Mouse (Mus musculus) gastrocnemius, adult 18-20 months (tissue): ENCODE results near the gene Syt3. TPM values are rescaled to one million over a fixed set of nuclear protein-coding genes. Genes with fewer than 3 reads are reported as not detected.

Experiments used
- DNase-seq: peaks from one replicate; pipeline ENCODE4 v3.0.0; 2021; ENCODE audit warnings: low spot score
- total RNA-seq, 2 experiments: library from RNA; stranded (reverse); gene quantifications; 2 replicates each; pipeline ENCODE4 v1.2.3; 2021

The Syt3 gene
- total RNA-seq, 2 experiments from 2014 or later, result 3.4 to 4.8 TPM

GRCm38 (mm10) chr7:44405346-44406014 is 21.6 kb downstream of the Syt3 start:
- peak; percentile 86 for DNase-seq

- no peak for DNase-seq
These were observed 22.1 kb downstream of the Syt3 start for GRCm38 (mm10) chr7:44406015-44406355.

GRCm38 (mm10) chr7:44411144-44411543 is 27.2 kb downstream of the Syt3 start:
- DNase-seq, result no peak

- DNase-seq, result no peak
These were observed 29.4 kb downstream of the Syt3 start for GRCm38 (mm10) chr7:44413307-44413706.

GRCm38 (mm10) chr7:44427666-44428065 is 43.8 kb downstream of the Syt3 start:
- DNase-seq, result no peak

- no peak for DNase-seq
These were observed 44.5 kb downstream of the Syt3 start for GRCm38 (mm10) chr7:44428171-44428950.

- DNase-seq, result no peak
These were observed 45.1 kb downstream of the Syt3 start, which contains the start of gene Lrrc4b for GRCm38 (mm10) chr7:44428968-44429521. Gene Lrrc4b, plus strand, starts transcription at chr7:44429018.

GRCm38 (mm10) chr7:44429534-44430488 is 45.9 kb downstream of the Syt3 start:
- no peak for DNase-seq

- no peak for DNase-seq
These were observed 48.6 kb downstream of the Syt3 start for GRCm38 (mm10) chr7:44432550-44432949.

GRCm38 (mm10) chr7:44433371-44433770 is 49.5 kb downstream of the Syt3 start:
- no peak for DNase-seq

GRCm38 (mm10) chr7:44434089-44434488 is 50.2 kb downstream of the Syt3 start:
- DNase-seq, result no peak

- no peak for DNase-seq
These were observed 51.9 kb downstream of the Syt3 start for GRCm38 (mm10) chr7:44435796-44436195.

GRCm38 (mm10) chr7:44436267-44436666 is 52.4 kb downstream of the Syt3 start:
- no peak for DNase-seq

GRCm38 (mm10) chr7:44437188-44437587 is 53.3 kb downstream of the Syt3 start:
- DNase-seq, result no peak

- DNase-seq, result no peak
These were observed 54.0 kb downstream of the Syt3 start for GRCm38 (mm10) chr7:44437933-44438332.

- no peak for DNase-seq
These were observed 55.8 kb downstream of the Syt3 start for GRCm38 (mm10) chr7:44439696-44440095.

GRCm38 (mm10) chr7:44440479-44440878 is 56.6 kb downstream of the Syt3 start:
- DNase-seq, result no peak

- no peak for DNase-seq
These were observed 57.3 kb downstream of the Syt3 start for GRCm38 (mm10) chr7:44441180-44441579.

- no peak for DNase-seq
These were observed 57.8 kb downstream of the Syt3 start for GRCm38 (mm10) chr7:44441648-44442109.

GRCm38 (mm10) chr7:44442407-44442821 is 58.5 kb downstream of the Syt3 start:
- DNase-seq, result no peak
